Mouse (Mus musculus): ENCODE measurements at regions not wholly inside any gene's neighbourhood (a gene's known extent, or its start where the extent isn't known, plus 50 kb on each side); places are given as distances from the start of the nearest gene placed in this dataset.

GRCm38 (mm10) chr3:144377626-144378523, 172.9 kb upstream of the Lmo4 start:
- TF ChIP-seq POLR2AphosphoS2 (IDR thresholded peaks at IDR 0.05; ENCODE audit: insufficient read length, low read depth) = no peak
- TF ChIP-seq USF1 (IDR thresholded peaks at IDR 0.05; ENCODE audit: low read depth) = no peak
- no peak for TF ChIP-seq TCF12 (IDR thresholded peaks at IDR 0.05; ENCODE audit: insufficient read depth, poor library complexity, severe bottlenecking)
- TF ChIP-seq POLR2A (IDR thresholded peaks at IDR 0.05; ENCODE audit: insufficient read length, low read depth) = no peak
- no peak for TF ChIP-seq CEBPB (IDR thresholded peaks at IDR 0.05; ENCODE audit: insufficient read depth, poor library complexity, severe bottlenecking)
- TF ChIP-seq MAX (IDR thresholded peaks at IDR 0.05; ENCODE audit: low read depth) = no peak
- no peak for TF ChIP-seq E2F4 (IDR thresholded peaks at IDR 0.05; ENCODE audit: insufficient read depth)
- no peak for TF ChIP-seq MYOG (IDR thresholded peaks at IDR 0.05; ENCODE audit: control insufficient read depth in 1 of 3, insufficient read depth in 1 of 3, insufficient read length in 2 of 3, low read depth in 2 of 3)
- TF ChIP-seq REST (IDR thresholded peaks at IDR 0.05; ENCODE audit: insufficient read depth, insufficient read length) = no peak
- TF ChIP-seq SRF (IDR thresholded peaks at IDR 0.05; ENCODE audit: control insufficient read depth, insufficient read length, low read depth) = no peak
- no peak for TF ChIP-seq TCF3 (IDR thresholded peaks at IDR 0.05; ENCODE audit: insufficient read length, low read depth)
- no peak for TF ChIP-seq MYOD1 (IDR thresholded peaks at IDR 0.05; ENCODE audit: control insufficient read depth in 1 of 3, insufficient read length in 2 of 3, low read depth in 2 of 3)

Measured in myocyte (in vitro differentiated cells).